Mouse (Mus musculus): ENCODE measurements around the gene Tmem245. TPM values are rescaled to one million over a fixed set of nuclear protein-coding genes. Genes with fewer than 3 reads are reported as not detected.

Tmem245 gene
- polyA plus RNA-seq, 1 experiment from 2014 or later, result 6.3 TPM

DNA sequence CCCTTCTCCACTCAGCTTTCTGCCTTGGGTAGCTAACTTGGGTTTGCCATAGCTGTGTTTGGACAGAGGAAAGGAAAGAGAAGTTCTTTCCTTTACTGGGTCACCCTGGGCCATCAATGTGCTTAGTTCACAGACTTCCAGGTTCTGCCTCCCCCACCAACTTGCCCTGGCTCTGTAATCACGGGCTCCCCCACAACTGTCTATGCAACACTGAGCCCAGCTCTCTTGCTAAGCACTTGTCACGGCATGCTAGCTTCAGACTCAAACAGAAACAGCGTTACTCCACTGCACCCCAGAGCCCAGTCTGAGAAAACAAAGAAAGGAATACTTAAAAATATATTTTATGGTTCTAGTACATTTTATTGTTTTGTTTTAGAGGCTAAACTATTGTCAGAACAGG, 118.3 kb downstream of the Tmem245 start:
- no peaks in the 10 kb centered on the region for H3K27me3 ChIP-seq (replicated peaks; ENCODE audit: control insufficient read depth, insufficient read depth, low read length)
- no peaks in the 10 kb centered on the region; the same call in 1 of the 2 replicates for H3K36me3 ChIP-seq (ENCODE audit: control insufficient read depth, insufficient read depth, low read length)
- H3K9ac ChIP-seq (ENCODE audit: low read depth, low read length), result no peak overlapping the region
- H3K4me1 ChIP-seq (ENCODE audit: control insufficient read depth, insufficient read depth, low read length), result no peaks in the 10 kb centered on the region
- H3K4me3 ChIP-seq (ENCODE audit: low read length), result no peak overlapping the region
- no peak overlapping the region for H3K27ac ChIP-seq (ENCODE audit: low read length)
- H3K4me2 ChIP-seq (ENCODE audit: low read depth, low read length), result no peak overlapping the region
- no peak for ATAC-seq
- 84% methylated on average over 3 of the region's 3 CpGs for WGBS
- H3K9me3 ChIP-seq (ENCODE audit: control insufficient read depth, low read length), result no peaks in the 10 kb centered on the region

DNA sequence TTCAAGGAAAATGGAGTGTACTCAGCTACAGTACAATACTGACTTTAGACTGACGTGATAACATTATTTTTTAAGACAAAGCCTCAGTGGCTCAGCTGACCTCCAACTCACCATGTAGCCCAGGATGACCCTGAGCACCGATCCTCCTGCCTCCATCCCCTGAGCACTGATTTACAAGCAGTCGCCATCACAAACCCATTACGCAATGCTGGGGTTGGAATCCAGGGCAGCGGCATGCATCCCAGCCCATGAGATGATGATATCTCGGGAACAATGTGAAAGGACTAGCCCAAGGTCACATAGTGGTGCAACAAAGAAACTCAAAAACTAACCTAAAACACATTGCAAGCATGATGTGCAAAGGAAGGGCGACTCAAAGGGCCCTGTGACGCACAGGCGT, 123.0 kb downstream of the Tmem245 start:
- no peak for ATAC-seq
- WGBS, result 87% methylated on average over 9 of the region's 9 CpGs

DNA sequence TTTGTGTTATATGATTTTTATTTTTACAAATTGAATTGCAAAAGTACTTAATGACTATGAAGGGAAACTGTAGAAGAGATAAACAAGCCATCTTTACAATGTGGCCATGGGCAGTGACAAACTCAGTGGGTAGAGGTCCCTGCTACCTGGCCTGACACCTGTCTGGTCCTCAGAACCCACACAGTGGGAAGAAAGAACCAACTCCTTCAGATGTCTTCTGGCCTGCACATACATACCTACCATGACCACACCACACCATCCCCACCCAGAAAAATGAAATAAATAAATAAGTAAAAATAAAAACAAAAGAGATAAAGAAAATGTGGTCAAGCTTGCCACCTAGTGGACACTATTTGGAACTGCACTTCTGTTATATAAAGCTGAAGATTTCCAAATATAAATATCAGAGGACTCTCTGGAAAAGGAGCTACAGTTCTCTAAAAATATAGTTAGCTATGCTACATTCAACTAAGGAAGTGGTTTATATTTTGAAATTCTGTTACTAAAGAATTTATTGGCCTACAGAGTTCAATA, 127.2 kb downstream of the Tmem245 start:
- H3K9ac ChIP-seq (ENCODE audit: low read depth, low read length), result no peak overlapping the region
- no peaks in the 10 kb centered on the region for H3K36me3 ChIP-seq (ENCODE audit: control insufficient read depth, insufficient read depth, low read length)
- no peak overlapping the region for H3K27ac ChIP-seq (ENCODE audit: low read length)
- no peaks in the 10 kb centered on the region for H3K9me3 ChIP-seq (ENCODE audit: control insufficient read depth, low read length)
- H3K4me2 ChIP-seq (ENCODE audit: low read depth, low read length), result no peak overlapping the region
- ATAC-seq, result no peak
- no peak overlapping the region for H3K4me3 ChIP-seq (ENCODE audit: low read length)
- no peaks in the 10 kb centered on the region for H3K27me3 ChIP-seq (replicated peaks; ENCODE audit: control insufficient read depth, insufficient read depth, low read length)
- no peaks in the 10 kb centered on the region for H3K4me1 ChIP-seq (ENCODE audit: control insufficient read depth, insufficient read depth, low read length)

More for the DNA sequence above, 123.0 kb downstream of the Tmem245 start:
- H3K36me3 ChIP-seq (ENCODE audit: control insufficient read depth, insufficient read depth, low read length), result no peaks in the 10 kb centered on the region; the same call in 1 of the 2 replicates
- no peaks in the 10 kb centered on the region for H3K4me1 ChIP-seq (ENCODE audit: control insufficient read depth, insufficient read depth, low read length)
- no peaks in the 10 kb centered on the region for H3K9me3 ChIP-seq (ENCODE audit: control insufficient read depth, low read length)
- H3K4me2 ChIP-seq (ENCODE audit: low read depth, low read length), result no peak overlapping the region
- no peak overlapping the region for H3K27ac ChIP-seq (ENCODE audit: low read length)
- no peaks in the 10 kb centered on the region for H3K27me3 ChIP-seq (replicated peaks; ENCODE audit: control insufficient read depth, insufficient read depth, low read length)
- no peak overlapping the region for H3K4me3 ChIP-seq (ENCODE audit: low read length)
- no peak overlapping the region for H3K9ac ChIP-seq (ENCODE audit: low read depth, low read length)

MicroRNA genes within 50 kb of the gene (microRNA counts, 519-probe panel; counts per million panel counts)
- 3,064 counts per million, percentile 78 among the panel's probes with 10 or more counts for microRNA mmu-miR-32

Small RNA genes within 50 kb of the gene (microRNA-seq; reads per million reads assigned to microRNA genes)
- gene Mir32, result 317 reads per million, percentile 62 among the genes with 10 or more reads in this experiment

Other genes with a start within 250 kb of the Tmem245 start
- gene Gm26657, start 207.4 kb downstream of the Tmem245 start, polyA plus RNA-seq (2015; fragmentation: Nextera tagmentation; extraction: Ambion mirVana), result not detected in 2 replicates
- not detected in 2 replicates for gene Actl7b, start 206.0 kb downstream of the Tmem245 start, polyA plus RNA-seq (2015; fragmentation: Nextera tagmentation; extraction: Ambion mirVana)
- not detected in 2 replicates for gene Actl7a, start 204.0 kb downstream of the Tmem245 start, polyA plus RNA-seq (2015; fragmentation: Nextera tagmentation; extraction: Ambion mirVana)
- 24.4 and 25.5 TPM in 2 replicates for gene Elp1, start 145.1 kb downstream of the Tmem245 start, polyA plus RNA-seq (2015; fragmentation: Nextera tagmentation; extraction: Ambion mirVana)
- 11.0 and 11.2 TPM in 2 replicates for gene Fam206a, start 145.1 kb downstream of the Tmem245 start, polyA plus RNA-seq (2015; fragmentation: Nextera tagmentation; extraction: Ambion mirVana)
- gene Ctnnal1, start 82.2 kb downstream of the Tmem245 start, polyA plus RNA-seq (2015; fragmentation: Nextera tagmentation; extraction: Ambion mirVana), result 17.7 and 19.3 TPM in 2 replicates
- gene Frrs1l, start 43.0 kb upstream of the Tmem245 start, polyA plus RNA-seq (2015; fragmentation: Nextera tagmentation; extraction: Ambion mirVana), result 0.39 and 0.43 TPM in 2 replicates
- 13.9 and 16.6 TPM in 2 replicates for gene Epb41l4b, start 196.0 kb upstream of the Tmem245 start, polyA plus RNA-seq (2015; fragmentation: Nextera tagmentation; extraction: Ambion mirVana)

Measured in intestine, embryonic 16.5 days (tissue).